Comparison of ENCODE assay signal across 8 mouse cellular contexts in the genomic region with DNA sequence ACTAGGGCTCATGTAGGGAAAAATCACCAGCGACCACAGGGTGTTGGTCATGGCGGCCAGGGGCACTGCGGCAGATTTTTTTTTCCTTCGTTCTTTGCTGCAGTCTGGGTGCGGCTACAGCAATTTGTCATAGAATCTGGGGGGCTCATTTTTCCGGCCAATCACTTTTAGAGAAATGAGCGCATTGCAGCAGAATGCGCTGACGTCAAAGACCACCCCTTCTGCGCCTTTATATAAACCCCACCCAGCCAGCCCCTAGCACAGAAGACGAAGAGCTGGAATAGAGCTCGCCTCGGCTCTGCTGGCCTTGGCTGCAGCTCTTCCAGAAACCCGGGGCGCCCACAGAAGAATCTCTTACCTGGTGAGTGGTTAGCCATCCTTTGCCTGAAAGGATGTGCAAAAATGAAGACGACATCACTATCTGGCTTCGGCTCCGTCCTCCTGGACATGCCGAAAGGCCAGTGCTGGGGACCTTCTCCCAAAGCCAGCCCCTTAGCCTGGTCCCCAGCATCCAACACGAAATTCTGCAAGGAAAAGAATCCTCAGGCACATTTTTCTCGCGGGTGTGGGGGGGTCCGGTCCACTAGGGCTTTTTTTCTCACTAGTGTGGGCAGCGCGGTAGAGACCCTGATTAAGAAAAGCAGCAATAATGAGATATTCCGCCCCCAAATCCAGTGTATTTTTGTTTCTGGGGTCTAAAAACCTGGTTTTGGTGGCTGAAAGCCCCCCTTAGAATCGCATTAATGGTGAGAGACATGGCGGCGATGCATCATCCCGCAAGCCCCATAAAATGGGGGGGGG. TPM values are rescaled to one million over a fixed set of nuclear protein-coding genes. Genes with fewer than 3 reads are reported as not detected.
DNase-seq lines count a peak whose midpoint lies in the region; ATAC-seq lines count a peak whose summit lies in the region.

No protein-coding gene starts in this region.

- no peaks in the 10 kb centered on the region for H3K36me3 ChIP-seq in erythroblast, embryonic 14.5 days (ENCODE audit: control insufficient read depth)
- peaks cover 5% of the 10 kb centered on the region; the same call in 1 of the 2 replicates for H3K36me3 ChIP-seq in neural tube, embryonic 12.5 days

- DNase-seq in cerebellum, adult 9-10 months, result peak; percentile 90
- DNase-seq in frontal cortex, postnatal 10 days (ENCODE audit: low spot score in 2 of 2), result peak; percentile 59 to 66
- peak; percentile 68 for DNase-seq in heart, postnatal 4 days
- peak; percentile 53 for DNase-seq in left cerebral cortex, postnatal 4 days
- DNase-seq in spleen, postnatal 10 days (ENCODE audit: low spot score in 2 of 2), result no peak

- no peak for ATAC-seq in erythroblast, adult 5-6 weeks (replicated peaks; ENCODE audit: low FRiP score, poor library complexity, severe bottlenecking)
- ATAC-seq in neural tube, embryonic 12.5 days (ENCODE audit: low FRiP score, low read depth), result no peak

- no peaks in the 10 kb centered on the region for H3K4me1 ChIP-seq in erythroblast, embryonic 14.5 days (ENCODE audit: control insufficient read depth)
- H3K4me1 ChIP-seq in neural tube, embryonic 12.5 days, result 0 out of 2 replicates have a peak, but pooled peaks cover 1% of the 10 kb centered on the region

- intact Hi-C loops in left cerebral cortex, postnatal 4 days (cut with DNase I), result loop anchor here (5.0 kb wide), 1 partner anchor 639 kb away; no protein-coding TSS in a partner anchor

- H3K4me2 ChIP-seq in neural tube, embryonic 12.5 days (replicated peaks), result peak overlapping the region; percentile 52

- H3K9me3 ChIP-seq in erythroblast, embryonic 14.5 days (ENCODE audit: control insufficient read depth, low read length), result peaks cover 28% of the 10 kb centered on the region
- H3K9me3 ChIP-seq in neural tube, embryonic 12.5 days, result peaks cover 46% of the 10 kb centered on the region

- peak overlapping the region; percentile 44 for H3K4me3 ChIP-seq in erythroblast, embryonic 14.5 days (replicated peaks)
- peak overlapping the region; percentile 46 for H3K4me3 ChIP-seq in neural tube, embryonic 12.5 days

- H3K9ac ChIP-seq in neural tube, embryonic 12.5 days, result peak overlapping the region; percentile 72

- peak overlapping the region; percentile 26; the same call in 1 of the 2 replicates for H3K27ac ChIP-seq in neural tube, embryonic 12.5 days

- peaks cover 27% of the 10 kb centered on the region for H3K27me3 ChIP-seq in erythroblast, embryonic 14.5 days (ENCODE audit: control insufficient read depth)
- H3K27me3 ChIP-seq in neural tube, embryonic 12.5 days (replicated peaks), result no peaks in the 10 kb centered on the region

- WGBS in neural tube, embryonic 12.5 days, result 43% methylated on average over 30 of the region's 30 CpGs

RNA-seq across cellular contexts. Expression of a gene that starts 59.2 kb away (rescaled TPM):
- 0.03 TPM in 1 of 2 replicates, not detected in the other for polyA plus RNA-seq in erythroblast, embryonic 14.5 days (2012)
- total RNA-seq in erythroblast, adult 5-6 weeks (2015; ENCODE audit: low replicate concordance), result not detected in 2 replicates
- not detected in 2 replicates for total RNA-seq in erythroblast, adult 5-6 weeks (2017; ENCODE audit: low replicate concordance)
- total RNA-seq in heart, postnatal 4 days (2021), result 1 to 10 TPM; 1.3 to 2.1 TPM
- under 1 TPM in 1 of 2 experiments, not detected in 1; 0.34 TPM for total RNA-seq in left cerebral cortex, postnatal 4 days (2021)
- polyA plus RNA-seq in neural tube, embryonic 12.5 days (2016; fragmentation: Nextera tagmentation; extraction: Ambion mirVana), result 1.4 and 1.5 TPM in 2 replicates

Comparison
In these comparisons a context has a peak if more than half of its experiments do, and no peak if none do; other contexts are left out.
1. DNase-seq: peak in cerebellum, adult 9-10 months (single experiment), frontal cortex, postnatal 10 days (2 of 2), heart, postnatal 4 days (single experiment) and left cerebral cortex, postnatal 4 days (single experiment); none in spleen, postnatal 10 days (0 of 2).